Mouse (Mus musculus) liver, adult 2 months (tissue): Measurements from ENCODE around the gene Wdr46. TPM values are rescaled to one million over a fixed set of nuclear protein-coding genes. Genes with fewer than 3 reads are reported as not detected.

Experiments used
- DNase-seq: peaks from one replicate; pipeline ENCODE4 v3.0.0-alpha.2; 2011; ENCODE audit warnings: low read depth, low spot score; ENCODE audit errors: extremely low read depth
- H3K27ac ChIP-seq: fragments of 200-500 bp; replicated peaks from 2 replicates; pipeline ENCODE4 v1.5.1; 2012; ENCODE audit warnings: low read depth, mild to moderate bottlenecking, control low read depth, inconsistent platforms, low read length; ENCODE audit not compliant: insufficient read depth
- H3K27me3 ChIP-seq: fragments of 200-500 bp; 2 replicates; pipeline ENCODE4 v1.6.1; 2012; ENCODE audit warnings: mild to moderate bottlenecking, moderate library complexity, low read length, inconsistent platforms; ENCODE audit not compliant: control insufficient read depth, insufficient read depth
- H3K36me3 ChIP-seq: fragments of 200-500 bp; 2 replicates; pipeline ENCODE4 v1.6.1; 2012; ENCODE audit warnings: low read length, inconsistent platforms; ENCODE audit not compliant: control insufficient read depth, insufficient read depth
- H3K4me1 ChIP-seq: fragments of 200-500 bp; 2 replicates; pipeline ENCODE4 v1.6.1; 2011; ENCODE audit warnings: low read length; ENCODE audit not compliant: control insufficient read depth, insufficient read depth
- H3K4me3 ChIP-seq: fragments of 200-500 bp; 2 replicates; pipeline ENCODE4 v1.5.1; 2011; ENCODE audit warnings: low read depth, mild to moderate bottlenecking, control low read depth, low read length, moderate library complexity; ENCODE audit not compliant: insufficient read depth
- H3K79me2 ChIP-seq: fragments of 200-500 bp; 2 replicates; pipeline ENCODE4 v1.6.1; 2012; ENCODE audit warnings: inconsistent platforms, mild to moderate bottlenecking, low read length, moderate library complexity; ENCODE audit not compliant: control insufficient read depth, insufficient read depth
- H3K9ac ChIP-seq: fragments of 200-500 bp; 2 replicates; pipeline ENCODE4 v1.6.1; 2012; ENCODE audit warnings: low read depth, mild to moderate bottlenecking, control low read depth, inconsistent platforms, low read length
- CTCF ChIP-seq: fragments of 200-500 bp; IDR thresholded peaks from 2 replicates; pipeline ENCODE4 v1.5.1; 2011; ENCODE audit warnings: low read depth, low read length, control low read depth
- POLR2A ChIP-seq: fragments of 200-500 bp; IDR thresholded peaks from 2 replicates; pipeline ENCODE4 v1.6.1; 2011; ENCODE audit warnings: low read length, control low read depth; ENCODE audit not compliant: insufficient read depth; ENCODE audit errors: extremely low read depth
- WGBS: fragments of 180-500 bp; shearing (Covaris S2); methylation state at CpG from one replicate; pipeline ENCODE4 v1.1.7; 2018; 5-methylcytosine and 5-hydroxymethylcytosine counted together
- polyA plus RNA-seq: library from polyadenylated mRNA; depleted of rRNA; stranded (reverse); fragments of >200 nt; gene quantifications from 2 replicates; pipeline ENCODE4 v1.2.3, GENCODE M21; 2012
- total RNA-seq: library from RNA; depleted of rRNA; stranded (reverse); fragments of >200 nt; gene quantifications from 2 replicates; pipeline ENCODE4 v1.2.3, GENCODE M21; 2014

Gene Wdr46
- total and polyA plus RNA-seq, 2 experiments: 9.3 to 16.4 TPM

DNA sequence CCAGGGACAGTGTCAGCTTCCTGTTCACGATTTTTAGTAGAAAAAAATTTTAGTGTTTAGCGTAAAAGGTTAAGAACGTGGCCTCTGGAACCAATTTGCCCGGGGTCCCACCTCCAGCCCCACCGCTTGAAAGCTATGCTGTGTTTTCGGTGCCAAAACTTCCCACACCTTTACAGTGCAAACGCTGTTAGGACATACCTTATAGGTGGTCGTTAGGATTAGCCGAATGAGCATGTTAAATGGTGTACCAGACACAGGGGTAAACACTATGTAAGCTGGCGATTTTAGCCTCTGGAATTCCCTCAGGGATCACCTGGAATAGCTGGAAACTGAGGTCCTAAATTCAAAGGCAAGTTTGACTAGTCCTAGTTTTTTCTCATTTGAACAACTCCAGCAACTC, 15.9 kb downstream of the Wdr46 start:
- Histone ChIP-seq H3K79me2 (peaks cover 5% of the 10 kb centered on the region; the same call in 1 of the 2 replicates), H3K27me3 (no peaks in the 10 kb centered on the region), H3K4me1 (peaks cover 9% of the 10 kb centered on the region), H3K36me3 (peaks cover 21% of the 10 kb centered on the region), H3K27ac (peak overlapping the region; percentile 93), H3K4me3 (peak overlapping the region; percentile 81), H3K9ac (peak overlapping the region; percentile 83)
- WGBS: 5% methylated on average over 10 of the region's 10 CpGs
- TF ChIP-seq POLR2A (no peak), CTCF (no peak)
- DNase-seq: no peak

DNA sequence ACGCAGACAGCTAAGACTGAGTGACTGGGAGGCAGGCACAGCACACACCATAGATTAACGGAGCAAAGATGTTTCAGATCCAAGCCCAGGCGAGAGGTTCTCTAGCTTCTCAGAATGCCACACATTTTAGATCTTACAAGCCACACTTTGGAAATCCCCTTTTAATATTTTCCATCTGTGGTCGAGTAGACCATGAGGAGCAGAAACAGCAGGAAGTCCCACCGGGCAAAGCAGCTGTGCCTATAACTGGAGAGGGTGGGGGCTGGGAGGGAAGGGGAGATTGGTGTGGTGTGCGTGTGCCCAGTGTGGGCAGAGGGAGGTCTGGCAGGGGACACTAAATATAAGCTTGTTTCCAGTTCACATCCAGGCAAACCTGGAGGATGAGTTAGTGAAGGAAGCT, 17.0 kb downstream of the Wdr46 start:
- WGBS: 87% methylated on average over 6 of the region's 6 CpGs
- Histone ChIP-seq H3K4me1 (peaks cover 9% of the 10 kb centered on the region), H3K9ac (no peak overlapping the region), H3K27me3 (no peaks in the 10 kb centered on the region), H3K27ac (no peak overlapping the region), H3K79me2 (peaks cover 5% of the 10 kb centered on the region; the same call in 1 of the 2 replicates), H3K36me3 (peaks cover 15% of the 10 kb centered on the region), H3K4me3 (no peak overlapping the region)
- no peak for DNase-seq
- TF ChIP-seq CTCF (no peak), POLR2A (no peak)

DNA sequence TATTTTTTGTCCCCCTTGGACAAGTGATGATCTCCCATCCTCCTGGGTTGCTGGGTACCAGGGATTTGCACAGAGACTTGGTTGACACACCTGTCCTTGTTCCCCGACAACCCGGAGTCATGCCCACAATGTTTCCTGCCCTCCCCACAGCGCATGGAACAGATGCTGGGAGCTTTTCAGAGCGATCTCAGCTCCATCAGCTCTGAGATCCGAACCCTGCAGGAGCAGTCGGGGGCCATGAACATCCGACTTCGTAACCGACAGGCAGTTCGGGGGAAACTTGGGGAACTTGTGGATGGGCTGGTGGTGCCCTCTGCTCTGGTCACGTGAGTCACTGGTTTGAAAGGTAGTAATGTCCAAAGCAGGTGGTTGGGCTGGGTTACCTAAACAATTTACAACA, 18.0 kb downstream of the Wdr46 start:
- Histone ChIP-seq H3K4me1 (peaks cover 5% of the 10 kb centered on the region), H3K4me3 (no peak overlapping the region), H3K27me3 (no peaks in the 10 kb centered on the region), H3K9ac (no peak overlapping the region), H3K27ac (no peak overlapping the region), H3K79me2 (peaks cover 5% of the 10 kb centered on the region; the same call in 1 of the 2 replicates), H3K36me3 (peaks cover 6% of the 10 kb centered on the region)
- no peak for TF ChIP-seq CTCF
- TF ChIP-seq POLR2A: no peak
- no peak for DNase-seq
- WGBS: 97% methylated on average over 11 of the region's 11 CpGs

DNA sequence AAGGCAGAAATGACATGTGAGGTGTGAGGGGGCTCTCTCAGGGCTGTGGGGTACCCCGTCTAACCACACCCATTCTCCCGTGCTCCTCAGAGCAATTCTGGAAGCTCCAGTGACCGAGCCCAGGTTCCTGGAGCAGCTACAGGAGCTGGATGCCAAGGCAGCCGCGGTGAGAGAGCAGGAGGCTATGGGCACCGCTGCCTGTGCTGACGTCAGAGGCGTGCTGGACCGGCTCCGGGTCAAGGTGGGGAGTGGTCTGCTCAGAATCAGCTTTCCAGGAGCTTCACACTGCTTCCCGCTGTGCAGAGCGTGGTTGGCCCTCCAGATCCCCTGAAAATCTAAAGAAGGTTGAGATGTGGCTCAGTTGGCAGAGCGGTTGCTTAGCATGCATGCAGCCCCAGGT, 18.7 kb downstream of the Wdr46 start:
- TF ChIP-seq CTCF (no peak), POLR2A (no peak)
- H3K4me3 ChIP-seq: no peak overlapping the region
- 98% methylated on average over 13 of the region's 13 CpGs for WGBS
- H3K36me3 ChIP-seq: peaks cover 5% of the 10 kb centered on the region; the same call in 1 of the 2 replicates
- no peaks in the 10 kb centered on the region for H3K27me3 ChIP-seq
- H3K9ac ChIP-seq: no peak overlapping the region
- DNase-seq: no peak
- no peak overlapping the region for H3K27ac ChIP-seq
- peaks cover 3% of the 10 kb centered on the region for H3K4me1 ChIP-seq
- H3K79me2 ChIP-seq: peaks cover 5% of the 10 kb centered on the region; the same call in 1 of the 2 replicates

DNA sequence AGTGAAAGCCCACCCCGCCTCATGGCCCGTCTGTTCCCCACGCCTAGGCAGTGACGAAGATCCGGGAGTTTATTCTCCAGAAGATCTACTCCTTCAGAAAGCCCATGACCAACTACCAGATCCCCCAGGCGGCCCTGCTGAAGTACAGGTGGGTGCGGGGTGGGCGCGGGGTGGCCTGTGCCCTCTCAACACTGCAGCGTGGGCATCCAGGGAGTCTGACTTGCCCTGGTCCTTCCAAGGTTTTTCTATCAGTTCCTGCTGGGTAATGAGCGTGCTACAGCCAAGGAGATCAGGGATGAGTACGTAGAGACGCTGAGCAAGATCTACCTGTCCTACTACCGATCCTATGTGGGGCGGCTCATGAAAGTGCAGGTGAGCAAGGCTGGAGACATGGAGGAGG, 19.5 kb downstream of the Wdr46 start:
- Histone ChIP-seq H3K79me2 (peaks cover 5% of the 10 kb centered on the region; the same call in 1 of the 2 replicates), H3K36me3 (peaks cover 6% of the 10 kb centered on the region; the same call in 1 of the 2 replicates), H3K4me1 (peaks cover 3% of the 10 kb centered on the region; the same call in 1 of the 2 replicates), H3K27me3 (no peaks in the 10 kb centered on the region), H3K9ac (no peak overlapping the region), H3K4me3 (no peak overlapping the region), H3K27ac (no peak overlapping the region)
- no peak for TF ChIP-seq POLR2A
- no peak for TF ChIP-seq CTCF
- WGBS: 95% methylated on average over 15 of the region's 15 CpGs
- no peak for DNase-seq

DNA sequence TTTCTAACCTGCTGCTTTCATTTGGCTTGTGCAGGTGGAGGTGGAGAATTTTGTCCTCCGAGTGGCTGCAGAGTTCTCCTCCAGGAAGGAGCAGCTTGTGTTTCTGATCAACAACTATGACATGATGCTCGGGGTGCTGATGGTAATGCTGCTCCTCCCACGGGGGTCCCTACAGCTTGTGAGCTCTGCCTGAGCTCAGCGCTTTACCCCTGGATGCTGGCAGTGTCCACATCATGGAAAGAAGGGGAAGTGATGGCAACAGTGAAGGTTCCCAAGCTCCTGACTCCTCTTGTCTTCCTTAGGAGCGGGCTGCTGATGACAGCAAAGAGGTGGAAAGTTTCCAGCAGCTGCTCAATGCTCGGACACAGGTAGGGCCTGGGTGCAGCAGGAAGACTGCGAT, 22.4 kb downstream of the Wdr46 start:
- 92% methylated on average over 7 of the region's 7 CpGs for WGBS
- TF ChIP-seq POLR2A: no peak
- TF ChIP-seq CTCF: no peak
- H3K79me2 ChIP-seq: no peaks in the 10 kb centered on the region
- H3K4me1 ChIP-seq: no peaks in the 10 kb centered on the region
- no peak overlapping the region for H3K9ac ChIP-seq
- H3K27ac ChIP-seq: no peak overlapping the region
- H3K36me3 ChIP-seq: peaks cover 10% of the 10 kb centered on the region; the same call in 1 of the 2 replicates
- DNase-seq: no peak
- no peak overlapping the region for H3K4me3 ChIP-seq
- H3K27me3 ChIP-seq: no peaks in the 10 kb centered on the region
